Mouse (Mus musculus) heart, embryonic 13.5 days (tissue): ENCODE results near the gene Slc25a12. TPM values are rescaled to one million over a fixed set of nuclear protein-coding genes. Genes with fewer than 3 reads are reported as not detected.

Experiments
- ATAC-seq: fragments of 200-750 bp; cut with Nextera tagmentation; 2 replicates; pipeline ENCODE4 v1.8.0; 2017; ENCODE audit warnings: moderate TSS enrichment; ENCODE audit not compliant: insufficient number of reproducible peaks, low FRiP score, low TSS enrichment; ENCODE audit errors: extremely low read depth
- H3K27ac ChIP-seq: fragments of 300-500 bp; sonication (generic); replicated peaks from 2 replicates; pipeline ENCODE4 v1.5.1; 2015; ENCODE audit warnings: moderate library complexity, mild to moderate bottlenecking, inconsistent platforms
- H3K27me3 ChIP-seq: fragments of 300-500 bp; sonication (generic); replicated peaks from 2 replicates; pipeline ENCODE4 v1.6.1; 2015; ENCODE audit warnings: mild to moderate bottlenecking, inconsistent platforms
- H3K36me3 ChIP-seq: fragments of 300-500 bp; sonication (generic); 2 replicates; pipeline ENCODE4 v1.6.1; 2015; ENCODE audit warnings: mild to moderate bottlenecking, inconsistent platforms
- H3K4me1 ChIP-seq: fragments of 300-500 bp; sonication (generic); 2 replicates; pipeline ENCODE4 v1.6.1; 2015; ENCODE audit warnings: inconsistent platforms
- H3K4me2 ChIP-seq: fragments of 300-500 bp; sonication (generic); 2 replicates; pipeline ENCODE4 v1.6.1; 2015; ENCODE audit warnings: inconsistent platforms, mild to moderate bottlenecking, moderate library complexity
- H3K4me3 ChIP-seq: fragments of 300-500 bp; sonication (generic); 2 replicates; pipeline ENCODE4 v1.5.1; 2015; ENCODE audit warnings: moderate library complexity, mild to moderate bottlenecking, inconsistent platforms
- H3K9ac ChIP-seq: fragments of 300-500 bp; sonication (generic); 2 replicates; pipeline ENCODE4 v1.6.1; 2015; ENCODE audit warnings: inconsistent platforms, mild to moderate bottlenecking, moderate library complexity
- H3K9me3 ChIP-seq: fragments of 300-500 bp; sonication (generic); 2 replicates; pipeline ENCODE4 v1.6.1; 2016; ENCODE audit warnings: inconsistent platforms
- WGBS: fragments of 180-500 bp; shearing (Covaris S2); methylation state at CpG from one replicate; pipeline ENCODE4 v1.1.7; 2015; ENCODE audit warnings: mixed read lengths; 5-methylcytosine and 5-hydroxymethylcytosine counted together
- polyA plus RNA-seq: library from polyadenylated mRNA; unstranded; fragments of >200 nt; fragmentation: Nextera tagmentation; extraction: Ambion mirVana; gene quantifications from 2 replicates; pipeline ENCODE4 v1.2.1, GENCODE M21; 2015

Slc25a12 gene
- 90.1 and 90.9 TPM in 2 replicates for polyA plus RNA-seq

- Histone ChIP-seq H3K9me3 (no peaks in the 10 kb centered on the region), H3K27me3 (no peaks in the 10 kb centered on the region), H3K27ac (peak within 1 kb of the TSS; percentile 95), H3K9ac (peak within 1 kb of the TSS; percentile 94), H3K4me3 (peak within 1 kb of the TSS; percentile 84), H3K36me3 (peaks cover 1% of the 10 kb centered on the region), H3K4me2 (peak within 1 kb of the TSS; percentile 78), H3K4me1 (peaks cover 19% of the 10 kb centered on the region)
- under 1% methylated on average over 57 of the region's 57 CpGs for WGBS
- peak; percentile 88 for ATAC-seq
Measured at GRCm38 (mm10) chr2:71367125-71367880, at the start of gene Slc25a12. TSS of gene Slc25a12 (minus strand) at chr2:71367749.

- H3K36me3 ChIP-seq, result peaks cover 63% of the 10 kb centered on the region
- no peaks in the 10 kb centered on the region for H3K27me3 ChIP-seq
- ATAC-seq, result no peak
- H3K4me1 ChIP-seq, result no peaks in the 10 kb centered on the region
- no peak overlapping the region for H3K4me2 ChIP-seq
- WGBS, result 88% methylated on average over 1 of the region's 1 CpGs
- H3K9me3 ChIP-seq, result no peaks in the 10 kb centered on the region
- no peak overlapping the region for H3K4me3 ChIP-seq
- no peak overlapping the region for H3K9ac ChIP-seq
- H3K27ac ChIP-seq, result no peak overlapping the region
Measured at GRCm38 (mm10) chr2:71405613-71406012, 38.1 kb upstream of the Slc25a12 start.

- peaks cover 37% of the 10 kb centered on the region for H3K36me3 ChIP-seq
- H3K9me3 ChIP-seq, result no peaks in the 10 kb centered on the region
- H3K4me2 ChIP-seq, result peak overlapping the region; percentile 78
- peak overlapping the region; percentile 88 for H3K27ac ChIP-seq
- peak overlapping the region; percentile 96 for H3K4me3 ChIP-seq
- 50% methylated on average over 9 of the region's 9 CpGs for WGBS
- ATAC-seq, result no peak
- no peaks in the 10 kb centered on the region for H3K27me3 ChIP-seq
- peaks cover 12% of the 10 kb centered on the region for H3K4me1 ChIP-seq
- peak overlapping the region; percentile 94 for H3K9ac ChIP-seq
Measured at GRCm38 (mm10) chr2:71389864-71390263, 22.3 kb upstream of the Slc25a12 start.

GRCm38 (mm10) chr2:71388951-71389763 lies 21.6 kb upstream of the Slc25a12 start, which contains the start of gene Hat1:
TSS of gene Hat1 (plus strand) at chr2:71388958.
- Histone ChIP-seq H3K9me3 (no peaks in the 10 kb centered on the region), H3K36me3 (peaks cover 30% of the 10 kb centered on the region), H3K4me3 (peak within 1 kb of the TSS; percentile 96), H3K27ac (peak within 1 kb of the TSS; percentile 88), H3K27me3 (no peaks in the 10 kb centered on the region), H3K4me2 (peak within 1 kb of the TSS; percentile 78), H3K9ac (peak within 1 kb of the TSS; percentile 94), H3K4me1 (peaks cover 12% of the 10 kb centered on the region)
- peak; percentile 96 for ATAC-seq
- under 1% methylated on average over 66 of the region's 66 CpGs for WGBS

GRCm38 (mm10) chr2:71387766-71388165 lies 20.2 kb upstream of the Slc25a12 start:
- H3K27me3 ChIP-seq, result no peaks in the 10 kb centered on the region
- ATAC-seq, result no peak
- H3K36me3 ChIP-seq, result peaks cover 19% of the 10 kb centered on the region

GRCm38 (mm10) chr2:71383890-71384289 lies 16.3 kb upstream of the Slc25a12 start:
- Histone ChIP-seq H3K4me1 (0 out of 2 replicates have a peak, but pooled peaks cover 3% of the 10 kb centered on the region), H3K9ac (0 out of 2 replicates have a peak overlapping the region, but pooled peaks have one; percentile 19), H3K27ac (no peak overlapping the region), H3K27me3 (no peaks in the 10 kb centered on the region), H3K4me3 (peak overlapping the region; percentile 32), H3K9me3 (no peaks in the 10 kb centered on the region), H3K4me2 (peak overlapping the region; percentile 55), H3K36me3 (no peaks in the 10 kb centered on the region)
- WGBS, result 26% methylated on average over 11 of the region's 11 CpGs
- ATAC-seq, result no peak

More at GRCm38 (mm10) chr2:71387766-71388165, 20.2 kb upstream of the Slc25a12 start:
- Histone ChIP-seq H3K9ac (no peak overlapping the region), H3K4me3 (no peak overlapping the region), H3K27ac (no peak overlapping the region), H3K4me2 (no peak overlapping the region), H3K9me3 (no peaks in the 10 kb centered on the region), H3K4me1 (peaks cover 12% of the 10 kb centered on the region)
- WGBS, result 89% methylated on average over 6 of the region's 6 CpGs

GRCm38 (mm10) chr2:71381962-71382361 lies 14.4 kb upstream of the Slc25a12 start:
- no peak for ATAC-seq
- H3K4me1 ChIP-seq, result no peaks in the 10 kb centered on the region; the same call in 1 of the 2 replicates
- no peak overlapping the region for H3K27ac ChIP-seq
- no peak overlapping the region for H3K4me2 ChIP-seq
- H3K36me3 ChIP-seq, result no peaks in the 10 kb centered on the region
- WGBS, result 58% methylated on average over 4 of the region's 4 CpGs
- no peaks in the 10 kb centered on the region for H3K9me3 ChIP-seq
- no peak overlapping the region for H3K4me3 ChIP-seq
- no peaks in the 10 kb centered on the region for H3K27me3 ChIP-seq
- no peak overlapping the region for H3K9ac ChIP-seq

- H3K9me3 ChIP-seq, result no peaks in the 10 kb centered on the region
- H3K36me3 ChIP-seq, result no peaks in the 10 kb centered on the region
- no peaks in the 10 kb centered on the region for H3K27me3 ChIP-seq
- H3K4me3 ChIP-seq, result no peak overlapping the region
- no peak overlapping the region for H3K4me2 ChIP-seq
- H3K4me1 ChIP-seq, result peaks cover 15% of the 10 kb centered on the region
- H3K27ac ChIP-seq, result no peak overlapping the region
- no peak overlapping the region for H3K9ac ChIP-seq
- WGBS, result 86% methylated on average over 5 of the region's 5 CpGs
- ATAC-seq, result no peak
Measured at GRCm38 (mm10) chr2:71377426-71377825, 9.9 kb upstream of the Slc25a12 start.

- no peak overlapping the region for H3K27ac ChIP-seq
- H3K9me3 ChIP-seq, result no peaks in the 10 kb centered on the region
- ATAC-seq, result no peak
- H3K4me1 ChIP-seq, result peaks cover 15% of the 10 kb centered on the region
- 24% methylated on average over 11 of the region's 11 CpGs for WGBS
- peak overlapping the region; percentile 24 for H3K4me3 ChIP-seq
- peak overlapping the region; percentile 60 for H3K4me2 ChIP-seq
- no peaks in the 10 kb centered on the region for H3K36me3 ChIP-seq
- H3K27me3 ChIP-seq, result no peaks in the 10 kb centered on the region
- no peak overlapping the region for H3K9ac ChIP-seq
Measured at GRCm38 (mm10) chr2:71376433-71376906, 8.9 kb upstream of the Slc25a12 start.

- Histone ChIP-seq H3K9me3 (no peaks in the 10 kb centered on the region), H3K27ac (peak overlapping the region; percentile 39; the same call in 1 of the 2 replicates), H3K4me2 (no peak overlapping the region), H3K36me3 (no peaks in the 10 kb centered on the region), H3K4me3 (no peak overlapping the region), H3K4me1 (peaks cover 15% of the 10 kb centered on the region), H3K9ac (0 out of 2 replicates have a peak overlapping the region, but pooled peaks have one; percentile 33), H3K27me3 (no peaks in the 10 kb centered on the region)
- 52% methylated on average over 8 of the region's 8 CpGs for WGBS
- no peak for ATAC-seq
Measured at GRCm38 (mm10) chr2:71374275-71375155, 7.0 kb upstream of the Slc25a12 start.
